Mouse (Mus musculus) liver, embryonic 14.5 days (tissue): ENCODE results near the gene Nphs1.

Experiments used
- CTCF ChIP-seq: IDR thresholded peaks from 2 replicates; pipeline ENCODE4 v1.5.1; 2016; ENCODE audit warnings: antibody characterized with exemption, low read depth, control low read depth
- EP300 ChIP-seq: IDR thresholded peaks from 2 replicates; pipeline ENCODE4 v1.6.1; 2016; ENCODE audit warnings: antibody characterized with exemption, low read depth

DNA sequence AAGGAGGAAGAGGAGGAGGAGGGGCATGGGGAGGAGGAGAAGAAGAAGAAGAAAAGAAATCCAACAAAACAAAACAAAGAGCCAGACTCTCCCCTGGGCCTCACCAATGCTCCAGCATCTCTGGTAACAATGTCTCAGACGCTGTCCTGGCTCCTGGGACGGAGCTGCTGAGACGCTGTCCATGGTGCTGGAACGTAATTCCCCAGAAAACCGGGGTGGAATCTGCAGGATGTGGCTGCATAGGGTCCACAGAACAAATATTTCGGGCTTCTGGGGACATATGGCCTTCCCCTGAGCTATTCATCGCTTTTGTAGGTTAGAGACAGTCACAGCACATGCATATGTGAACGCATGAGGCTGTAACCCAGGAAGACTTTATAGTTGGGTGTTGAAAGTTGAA, 26.1 kb downstream of the Nphs1 start:
- TF ChIP-seq CTCF, result no peak
- no peak for TF ChIP-seq EP300
